Mouse (Mus musculus): ENCODE measurements around the gene Pou2f3.

The Pou2f3 gene

GRCm38 (mm10) chr9:43230886-43231285, 20.7 kb upstream of the Pou2f3 start:
- no peak for DNase-seq

GRCm38 (mm10) chr9:43229962-43230361, 19.8 kb upstream of the Pou2f3 start:
- DNase-seq = no peak

GRCm38 (mm10) chr9:43229398-43229895, 19.3 kb upstream of the Pou2f3 start:
- DNase-seq = no peak

- DNase-seq = no peak
Measured at GRCm38 (mm10) chr9:43228745-43229144, 18.6 kb upstream of the Pou2f3 start.

- DNase-seq = no peak
Measured at GRCm38 (mm10) chr9:43227626-43228025, 17.5 kb upstream of the Pou2f3 start.

- DNase-seq = no peak
Measured at GRCm38 (mm10) chr9:43226573-43227160, 16.5 kb upstream of the Pou2f3 start.

GRCm38 (mm10) chr9:43225481-43225880, 15.3 kb upstream of the Pou2f3 start:
- no peak for DNase-seq

- DNase-seq = no peak
Measured at GRCm38 (mm10) chr9:43224771-43225355, 14.7 kb upstream of the Pou2f3 start.

GRCm38 (mm10) chr9:43222429-43222715, 12.2 kb upstream of the Pou2f3 start:
- no peak for DNase-seq

- peak; percentile 73 for DNase-seq
Measured at GRCm38 (mm10) chr9:43221643-43222428, 11.7 kb upstream of the Pou2f3 start.

- DNase-seq = peak; percentile 25
Measured at GRCm38 (mm10) chr9:43210771-43211450, 742 bp upstream of the Pou2f3 start.

GRCm38 (mm10) chr9:43206022-43206390, 4.2 kb downstream of the Pou2f3 start:
- no peak for DNase-seq

- no peak for DNase-seq
Measured at GRCm38 (mm10) chr9:43205343-43206021, 4.7 kb downstream of the Pou2f3 start.

- no peak for DNase-seq
Measured at GRCm38 (mm10) chr9:43200212-43200611, 10.0 kb downstream of the Pou2f3 start.

- DNase-seq = no peak
Measured at GRCm38 (mm10) chr9:43194001-43194400, 16.2 kb downstream of the Pou2f3 start.

- no peak for DNase-seq
Measured at GRCm38 (mm10) chr9:43191561-43191960, 18.6 kb downstream of the Pou2f3 start.

- DNase-seq = no peak
Measured at GRCm38 (mm10) chr9:43189021-43189356, 21.2 kb downstream of the Pou2f3 start.

- no peak for DNase-seq
Measured at GRCm38 (mm10) chr9:43188309-43189020, 21.7 kb downstream of the Pou2f3 start.

GRCm38 (mm10) chr9:43179614-43180013, 30.6 kb downstream of the Pou2f3 start:
- no peak for DNase-seq

GRCm38 (mm10) chr9:43178172-43178571, 32.0 kb downstream of the Pou2f3 start:
- no peak for DNase-seq

GRCm38 (mm10) chr9:43167081-43167480, 43.1 kb downstream of the Pou2f3 start:
- DNase-seq = no peak

GRCm38 (mm10) chr9:43166346-43166745, 43.8 kb downstream of the Pou2f3 start:
- DNase-seq = no peak

GRCm38 (mm10) chr9:43155960-43156359, 54.2 kb downstream of the Pou2f3 start:
- DNase-seq = no peak

Measured in thymus, postnatal 25 days (tissue).